Mouse (Mus musculus): ENCODE measurements at regions not wholly inside any gene's neighbourhood (a gene's known extent, or its start where the extent isn't known, plus 50 kb on each side); places are given as distances from the start of the nearest gene placed in this dataset.

GRCm38 (mm10) chr2:128403143-128403935, 187.7 kb upstream of the Spdye4c start:
- Histone ChIP-seq H3K4me3 (no peak overlapping the region), H3K79me2 (ENCODE audit: control insufficient read depth, insufficient read depth) (peaks cover 99% of the 10 kb centered on the region)
- TF ChIP-seq TCF3 (IDR thresholded peaks at IDR 0.05; ENCODE audit: insufficient read length, low read depth) (no peak), REST (IDR thresholded peaks at IDR 0.05; ENCODE audit: insufficient read depth, insufficient read length) (no peak), MYOG (IDR thresholded peaks at IDR 0.05; ENCODE audit: control insufficient read depth in 1 of 3, insufficient read depth in 1 of 3, insufficient read length in 2 of 3, low read depth in 2 of 3) (no peak), SRF (IDR thresholded peaks at IDR 0.05; ENCODE audit: control insufficient read depth, insufficient read length, low read depth) (no peak), POLR2AphosphoS2 (IDR thresholded peaks at IDR 0.05; ENCODE audit: insufficient read length, low read depth) (no peak), E2F4 (IDR thresholded peaks at IDR 0.05; ENCODE audit: insufficient read depth) (no peak), MYOD1 (IDR thresholded peaks at IDR 0.05; ENCODE audit: control insufficient read depth in 1 of 3, insufficient read length in 2 of 3, low read depth in 2 of 3) (no peak), CEBPB (IDR thresholded peaks at IDR 0.05; ENCODE audit: insufficient read depth, poor library complexity, severe bottlenecking) (no peak), TCF12 (IDR thresholded peaks at IDR 0.05; ENCODE audit: insufficient read depth, poor library complexity, severe bottlenecking) (no peak), MAX (IDR thresholded peaks at IDR 0.05; ENCODE audit: low read depth) (no peak)

GRCm38 (mm10) chr2:128404405-128404804, 186.6 kb upstream of the Spdye4c start:
- H3K27me3 ChIP-seq (ENCODE audit: control insufficient read depth, insufficient read depth, insufficient read length) = no peaks in the 10 kb centered on the region
- H3K36me3 ChIP-seq (ENCODE audit: control insufficient read depth, insufficient read depth) = peaks cover 6% of the 10 kb centered on the region
- TF ChIP-seq USF1 (IDR thresholded peaks at IDR 0.05; ENCODE audit: low read depth) (no peak), E2F4 (IDR thresholded peaks at IDR 0.05; ENCODE audit: insufficient read depth) (no peak), TCF3 (IDR thresholded peaks at IDR 0.05; ENCODE audit: insufficient read length, low read depth) (no peak), REST (IDR thresholded peaks at IDR 0.05; ENCODE audit: insufficient read depth, insufficient read length) (no peak), SRF (IDR thresholded peaks at IDR 0.05; ENCODE audit: control insufficient read depth, insufficient read length, low read depth) (no peak), POLR2AphosphoS2 (IDR thresholded peaks at IDR 0.05; ENCODE audit: insufficient read length, low read depth) (no peak), MYOD1 (IDR thresholded peaks at IDR 0.05; ENCODE audit: control insufficient read depth in 1 of 3, insufficient read length in 2 of 3, low read depth in 2 of 3) (no peak), MAX (IDR thresholded peaks at IDR 0.05; ENCODE audit: low read depth) (no peak), MYOG (IDR thresholded peaks at IDR 0.05; ENCODE audit: control insufficient read depth in 1 of 3, insufficient read depth in 1 of 3, insufficient read length in 2 of 3, low read depth in 2 of 3) (no peak), TCF12 (IDR thresholded peaks at IDR 0.05; ENCODE audit: insufficient read depth, poor library complexity, severe bottlenecking) (no peak), POLR2A (IDR thresholded peaks at IDR 0.05; ENCODE audit: insufficient read length, low read depth) (no peak), CEBPB (IDR thresholded peaks at IDR 0.05; ENCODE audit: insufficient read depth, poor library complexity, severe bottlenecking) (no peak)
- H3ac ChIP-seq (ENCODE audit: control insufficient read depth, insufficient read length) = no peak overlapping the region
- no peak overlapping the region for H3K4me2 ChIP-seq (ENCODE audit: low read depth)
- H3K4me3 ChIP-seq = no peak overlapping the region
- H3K79me2 ChIP-seq (ENCODE audit: control insufficient read depth, insufficient read depth) = peaks cover 99% of the 10 kb centered on the region

More at GRCm38 (mm10) chr2:128403143-128403935, 187.7 kb upstream of the Spdye4c start:
- Histone ChIP-seq H3K36me3 (ENCODE audit: control insufficient read depth, insufficient read depth) (peaks cover 6% of the 10 kb centered on the region), H3K27me3 (ENCODE audit: control insufficient read depth, insufficient read depth, insufficient read length) (no peaks in the 10 kb centered on the region), H3K4me2 (ENCODE audit: low read depth) (peak overlapping the region; percentile 18), H3ac (ENCODE audit: control insufficient read depth, insufficient read length) (no peak overlapping the region)

GRCm38 (mm10) chr2:128407076-128407475, 183.9 kb upstream of the Spdye4c start:
- Histone ChIP-seq H3K27me3 (ENCODE audit: control insufficient read depth, insufficient read depth, insufficient read length) (no peaks in the 10 kb centered on the region), H3ac (ENCODE audit: control insufficient read depth, insufficient read length) (no peak overlapping the region), H3K4me3 (no peak overlapping the region), H3K79me2 (ENCODE audit: control insufficient read depth, insufficient read depth) (peaks cover 99% of the 10 kb centered on the region), H3K36me3 (ENCODE audit: control insufficient read depth, insufficient read depth) (peaks cover 6% of the 10 kb centered on the region), H3K4me2 (ENCODE audit: low read depth) (no peak overlapping the region)
- TF ChIP-seq TCF12 (IDR thresholded peaks at IDR 0.05; ENCODE audit: insufficient read depth, poor library complexity, severe bottlenecking) = no peak
- TF ChIP-seq SRF (IDR thresholded peaks at IDR 0.05; ENCODE audit: control insufficient read depth, insufficient read length, low read depth) = no peak
- TF ChIP-seq E2F4 (IDR thresholded peaks at IDR 0.05; ENCODE audit: insufficient read depth) = no peak
- TF ChIP-seq MAX (IDR thresholded peaks at IDR 0.05; ENCODE audit: low read depth) = no peak
- TF ChIP-seq MYOD1 (IDR thresholded peaks at IDR 0.05; ENCODE audit: control insufficient read depth in 1 of 3, insufficient read length in 2 of 3, low read depth in 2 of 3) = no peak
- no peak for TF ChIP-seq REST (IDR thresholded peaks at IDR 0.05; ENCODE audit: insufficient read depth, insufficient read length)
- no peak for TF ChIP-seq USF1 (IDR thresholded peaks at IDR 0.05; ENCODE audit: low read depth)
- TF ChIP-seq POLR2AphosphoS2 (IDR thresholded peaks at IDR 0.05; ENCODE audit: insufficient read length, low read depth) = no peak
- TF ChIP-seq MYOG (IDR thresholded peaks at IDR 0.05; ENCODE audit: control insufficient read depth in 1 of 3, insufficient read depth in 1 of 3, insufficient read length in 2 of 3, low read depth in 2 of 3) = no peak
- no peak for TF ChIP-seq CEBPB (IDR thresholded peaks at IDR 0.05; ENCODE audit: insufficient read depth, poor library complexity, severe bottlenecking)
- TF ChIP-seq POLR2A (IDR thresholded peaks at IDR 0.05; ENCODE audit: insufficient read length, low read depth) = no peak
- no peak for TF ChIP-seq TCF3 (IDR thresholded peaks at IDR 0.05; ENCODE audit: insufficient read length, low read depth)

GRCm38 (mm10) chr2:128408718-128409117, 182.3 kb upstream of the Spdye4c start:
- H3K36me3 ChIP-seq (ENCODE audit: control insufficient read depth, insufficient read depth) = peaks cover 9% of the 10 kb centered on the region
- TF ChIP-seq REST (IDR thresholded peaks at IDR 0.05; ENCODE audit: insufficient read depth, insufficient read length) (no peak), USF1 (IDR thresholded peaks at IDR 0.05; ENCODE audit: low read depth) (no peak), MYOD1 (IDR thresholded peaks at IDR 0.05; ENCODE audit: control insufficient read depth in 1 of 3, insufficient read length in 2 of 3, low read depth in 2 of 3) (no peak), MYOG (IDR thresholded peaks at IDR 0.05; ENCODE audit: control insufficient read depth in 1 of 3, insufficient read depth in 1 of 3, insufficient read length in 2 of 3, low read depth in 2 of 3) (no peak), POLR2A (IDR thresholded peaks at IDR 0.05; ENCODE audit: insufficient read length, low read depth) (no peak), CEBPB (IDR thresholded peaks at IDR 0.05; ENCODE audit: insufficient read depth, poor library complexity, severe bottlenecking) (no peak), MAX (IDR thresholded peaks at IDR 0.05; ENCODE audit: low read depth) (no peak), SRF (IDR thresholded peaks at IDR 0.05; ENCODE audit: control insufficient read depth, insufficient read length, low read depth) (no peak), E2F4 (IDR thresholded peaks at IDR 0.05; ENCODE audit: insufficient read depth) (no peak), POLR2AphosphoS2 (IDR thresholded peaks at IDR 0.05; ENCODE audit: insufficient read length, low read depth) (no peak), TCF3 (IDR thresholded peaks at IDR 0.05; ENCODE audit: insufficient read length, low read depth) (no peak), TCF12 (IDR thresholded peaks at IDR 0.05; ENCODE audit: insufficient read depth, poor library complexity, severe bottlenecking) (no peak)
- peak overlapping the region; percentile 16 for H3K4me2 ChIP-seq (ENCODE audit: low read depth)
- H3K27me3 ChIP-seq (ENCODE audit: control insufficient read depth, insufficient read depth, insufficient read length) = no peaks in the 10 kb centered on the region
- H3ac ChIP-seq (ENCODE audit: control insufficient read depth, insufficient read length) = no peak overlapping the region
- no peak overlapping the region for H3K4me3 ChIP-seq
- H3K79me2 ChIP-seq (ENCODE audit: control insufficient read depth, insufficient read depth) = peaks cover 100% of the 10 kb centered on the region
